Mouse (Mus musculus) NIH3T3 (cell line): ENCODE data around the gene Zar1l.

Experiments
- DNase-seq: peaks from one replicate; pipeline ENCODE4 v3.0.0-alpha.2; 2012; ENCODE audit warnings: low read depth

Gene Zar1l

GRCm38 (mm10) chr5:150485198-150485597 lies 32.8 kb downstream of the Zar1l start:
- DNase-seq: peak; percentile 78

- no peak for DNase-seq
These were observed 39.4 kb downstream of the Zar1l start for GRCm38 (mm10) chr5:150478612-150479011.

- no peak for DNase-seq
These were observed 40.6 kb downstream of the Zar1l start for GRCm38 (mm10) chr5:150477364-150477763.

GRCm38 (mm10) chr5:150468431-150468830 lies 49.5 kb downstream of the Zar1l start:
- DNase-seq: no peak

- peak; percentile 94 for DNase-seq
These were observed 51.8 kb downstream of the Zar1l start for GRCm38 (mm10) chr5:150466132-150466531.

- peak; percentile 36 for DNase-seq
These were observed 52.7 kb downstream of the Zar1l start for GRCm38 (mm10) chr5:150465218-150465617.

- no peak for DNase-seq
These were observed 53.2 kb downstream of the Zar1l start for GRCm38 (mm10) chr5:150464721-150465120.

- no peak for DNase-seq
These were observed 58.2 kb downstream of the Zar1l start for GRCm38 (mm10) chr5:150459801-150460200.

- peak; percentile 25 for DNase-seq
These were observed 59.8 kb downstream of the Zar1l start for GRCm38 (mm10) chr5:150457904-150458739.

- no peak for DNase-seq
These were observed 60.6 kb downstream of the Zar1l start for GRCm38 (mm10) chr5:150457165-150457903.
